Mouse (Mus musculus): ENCODE data around the gene Sla2.

DNA sequence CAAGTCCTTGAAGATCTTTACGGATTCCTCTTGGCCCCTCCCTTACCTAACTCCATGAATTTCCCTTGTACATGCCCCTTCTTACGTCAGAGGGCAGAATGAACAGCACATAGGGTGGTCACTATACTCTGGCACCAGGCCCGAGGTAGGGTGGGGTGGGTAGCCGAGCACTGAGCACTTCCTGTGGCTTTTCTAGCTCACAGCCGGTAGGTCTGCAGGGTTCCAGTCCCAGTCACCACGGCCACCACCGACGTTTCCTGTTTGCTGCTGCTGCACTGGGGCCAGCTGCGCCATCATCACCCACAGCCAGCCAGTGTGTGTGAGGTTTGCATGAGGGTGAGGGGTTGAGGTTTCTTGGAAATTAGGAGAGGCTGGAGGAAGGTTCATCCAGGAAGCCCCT, 9.3 kb downstream of the Sla2 start:
- TF ChIP-seq CTCF (IDR thresholded peaks at IDR 0.05; ENCODE audit: borderline replicate concordance, extremely low read depth, insufficient read depth, insufficient read length): no peak
- no peak for TF ChIP-seq POLR2A (IDR thresholded peaks at IDR 0.05; ENCODE audit: borderline replicate concordance, extremely low read depth, insufficient read depth, insufficient read length, poor library complexity, severe bottlenecking)
